8 mouse cellular contexts compared by ENCODE assay signal in the genomic region with DNA sequence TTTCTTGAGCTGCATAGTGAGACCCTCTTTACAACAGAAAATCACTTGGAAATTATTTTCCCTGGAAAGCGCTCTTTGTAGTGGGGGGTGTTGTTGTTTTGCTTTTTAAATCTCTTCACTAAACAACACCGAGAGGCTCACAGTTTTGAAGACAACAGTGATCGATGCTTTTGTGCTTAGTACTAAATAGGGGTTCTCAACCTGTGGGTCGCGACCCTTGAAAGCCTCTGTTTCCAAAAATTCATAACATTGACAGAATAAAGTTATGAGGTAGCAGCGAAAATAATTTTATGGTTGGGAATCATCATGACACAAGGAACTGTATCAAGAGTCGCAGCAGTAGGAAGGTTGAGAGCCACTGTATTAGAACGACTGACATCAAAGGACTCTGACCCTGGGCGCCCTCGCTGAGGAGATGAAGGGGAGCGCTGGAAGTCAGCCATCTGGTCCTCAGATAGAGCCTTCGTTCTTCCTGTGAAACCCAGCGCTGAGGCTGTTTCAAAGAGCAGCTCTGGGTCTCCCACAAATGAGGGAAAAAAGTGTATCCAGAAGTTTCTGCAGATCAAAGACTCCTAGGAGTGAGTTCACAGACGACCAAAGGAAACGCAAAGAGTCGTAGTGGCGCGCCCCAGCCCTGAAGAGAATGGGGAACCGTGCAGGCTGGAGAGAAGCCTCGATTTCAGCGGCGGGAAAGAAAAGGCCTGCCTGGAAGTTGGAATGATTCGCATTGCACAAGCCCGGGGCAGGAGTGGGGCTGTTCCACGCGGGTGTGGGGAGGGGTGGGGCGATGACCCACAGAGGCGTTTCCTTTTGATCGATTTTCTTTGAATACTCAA. TPM values are rescaled to one million over a fixed set of nuclear protein-coding genes. Genes with fewer than 3 reads are reported as not detected.
DNase-seq lines count a peak whose midpoint lies in the region; ATAC-seq and TF ChIP-seq lines count a peak whose summit lies in the region.

No protein-coding gene starts in this region.

- in situ Hi-C loops in ES-E14 (cut with MboI; ENCODE audit: low sequenced_read_pairs in 2 of 2, unreplicated experiment in 2 of 2), result no loop called here

- H3K27ac ChIP-seq in ES-E14 (ENCODE audit: insufficient read depth, low read depth, low read length, poor library complexity, severe bottlenecking), result no peak overlapping the region
- no peak overlapping the region for H3K27ac ChIP-seq in hindbrain, embryonic 11.5 days (ENCODE audit: low read depth, low read length)
- no peak overlapping the region for H3K27ac ChIP-seq in liver, embryonic 12.5 days
- H3K27ac ChIP-seq in neural tube, embryonic 12.5 days, result no peak overlapping the region
- H3K27ac ChIP-seq in left cerebral cortex, adult 2 months, result no peak overlapping the region

- peak; percentile 27 for DNase-seq in ES-E14 (ENCODE audit: low read depth, low spot score)
- DNase-seq in hindbrain, embryonic 11.5 days (ENCODE audit: low spot score), result peak; percentile 39
- DNase-seq in cerebellum, adult 9-10 months, result no peak
- DNase-seq in left cerebral cortex, adult 2 months (ENCODE audit: extremely low spot score in 1 of 2, low spot score in 2 of 2), result no peak
- no peak for DNase-seq in left cerebral cortex, adult 8-10 months (ENCODE audit: low spot score in 2 of 2)

- no peak overlapping the region for H3K4me2 ChIP-seq in hindbrain, embryonic 11.5 days (replicated peaks; ENCODE audit: low read depth, low read length)
- H3K4me2 ChIP-seq in liver, embryonic 12.5 days, result peak overlapping the region; percentile 59
- peak overlapping the region; percentile 45 for H3K4me2 ChIP-seq in neural tube, embryonic 12.5 days (replicated peaks)

- H3K36me3 ChIP-seq in ES-E14 (ENCODE audit: control insufficient read depth, insufficient read depth, low read length, poor library complexity, severe bottlenecking), result no peaks in the 10 kb centered on the region
- no peaks in the 10 kb centered on the region for H3K36me3 ChIP-seq in hindbrain, embryonic 11.5 days (ENCODE audit: control insufficient read depth, insufficient read depth, low read length)
- no peaks in the 10 kb centered on the region for H3K36me3 ChIP-seq in liver, embryonic 12.5 days
- no peaks in the 10 kb centered on the region for H3K36me3 ChIP-seq in neural tube, embryonic 12.5 days

- WGBS in hindbrain, embryonic 11.5 days, result 19% methylated on average over 29 of the region's 29 CpGs
- 13% methylated on average over 29 of the region's 29 CpGs for WGBS in liver, embryonic 12.5 days (ENCODE audit: insufficient replicate concordance)
- WGBS in neural tube, embryonic 12.5 days, result 20% methylated on average over 29 of the region's 29 CpGs

- H3K4me3 ChIP-seq in ES-E14 (ENCODE audit: insufficient read depth in 1 of 2, low read depth in 1 of 2, low read length in 2 of 2, poor library complexity in 1 of 2, severe bottlenecking in 1 of 2), result peak overlapping the region in 1 of 2 experiments; percentile 60; a peak in 3 of 4 replicates
- no peak overlapping the region for H3K4me3 ChIP-seq in hindbrain, embryonic 11.5 days (ENCODE audit: low read depth, low read length)
- H3K4me3 ChIP-seq in liver, embryonic 12.5 days, result 0 out of 2 replicates have a peak overlapping the region, but pooled peaks have one; percentile 2
- no peak overlapping the region for H3K4me3 ChIP-seq in neural tube, embryonic 12.5 days
- no peak overlapping the region for H3K4me3 ChIP-seq in left cerebral cortex, adult 2 months

- ATAC-seq in common myeloid progenitor, adult 5-6 weeks (replicated peaks; ENCODE audit: low read depth, poor library complexity, severe bottlenecking), result peak; percentile 50
- ATAC-seq in hindbrain, embryonic 11.5 days (ENCODE audit: low FRiP score), result no peak
- ATAC-seq in liver, embryonic 12.5 days, result no peak
- no peak for ATAC-seq in neural tube, embryonic 12.5 days (ENCODE audit: low FRiP score, low read depth)

- H3K9me3 ChIP-seq in ES-E14 (ENCODE audit: control insufficient read depth, insufficient read depth, low read depth, low read length), result no peaks in the 10 kb centered on the region
- no peaks in the 10 kb centered on the region for H3K9me3 ChIP-seq in hindbrain, embryonic 11.5 days (ENCODE audit: control insufficient read depth, low read length)
- no peaks in the 10 kb centered on the region for H3K9me3 ChIP-seq in liver, embryonic 12.5 days (replicated peaks)
- H3K9me3 ChIP-seq in neural tube, embryonic 12.5 days, result no peaks in the 10 kb centered on the region

- H3K9ac ChIP-seq in ES-E14 (ENCODE audit: insufficient read depth, low read depth, low read length, poor library complexity, severe bottlenecking), result no peak overlapping the region
- 0 out of 2 replicates have a peak overlapping the region, but pooled peaks have one; percentile 4 for H3K9ac ChIP-seq in hindbrain, embryonic 11.5 days (ENCODE audit: low read depth, low read length)
- H3K9ac ChIP-seq in liver, embryonic 12.5 days, result peak overlapping the region; percentile 17; the same call in 1 of the 2 replicates
- no peak overlapping the region for H3K9ac ChIP-seq in neural tube, embryonic 12.5 days

- no peaks in the 10 kb centered on the region; the same call in 1 of the 2 replicates for H3K27me3 ChIP-seq in hindbrain, embryonic 11.5 days (ENCODE audit: control insufficient read depth, insufficient read depth, low read length)
- no peaks in the 10 kb centered on the region for H3K27me3 ChIP-seq in liver, embryonic 12.5 days (replicated peaks)
- H3K27me3 ChIP-seq in neural tube, embryonic 12.5 days (replicated peaks), result no peaks in the 10 kb centered on the region

- intact Hi-C loops in left cerebral cortex, adult 2 months (cut with DNase I), result no loop called here

- peaks cover 0 to 5% of the 10 kb centered on the region in 2 experiments; a peak in 1 of 4 replicates for H3K4me1 ChIP-seq in ES-E14 (ENCODE audit: control insufficient read depth in 2 of 2, insufficient read depth in 2 of 2, low read length in 2 of 2, poor library complexity in 1 of 2)
- H3K4me1 ChIP-seq in hindbrain, embryonic 11.5 days (replicated peaks; ENCODE audit: control insufficient read depth, insufficient read depth, low read length), result 0 out of 2 replicates have a peak, but pooled peaks cover 4% of the 10 kb centered on the region
- peaks cover 5% of the 10 kb centered on the region; the same call in 1 of the 2 replicates for H3K4me1 ChIP-seq in liver, embryonic 12.5 days
- H3K4me1 ChIP-seq in neural tube, embryonic 12.5 days, result no peaks in the 10 kb centered on the region

- no peak for TF ChIP-seq CTCF in left cerebral cortex, adult 2 months (IDR thresholded peaks at IDR 0.05)

TF ChIP-seq in ES-E14, 5 proteins besides CTCF, POLR2A, EP300 and RAD21:
- TF ChIP-seq CHD2 (IDR thresholded peaks at IDR 0.05; ENCODE audit: low read depth, low read length) (peak; percentile 97), ZNF384 (IDR thresholded peaks at IDR 0.05; ENCODE audit: low read depth, low read length) (peak; percentile 59; the same call in 1 of the 2 replicates), MAFK (IDR thresholded peaks at IDR 0.05; ENCODE audit: insufficient read depth, low read depth, low read length) (no peak)

RNA-seq across cellular contexts. Expression of a gene that starts 37.3 kb away (rescaled TPM):
- 7.3 and 8.5 TPM in 2 replicates for total RNA-seq in ES-E14 (2012; rRNA removed)
- 8.5 and 9.5 TPM in 2 replicates for total RNA-seq in common myeloid progenitor, adult 5-6 weeks (2017)
- polyA plus RNA-seq in hindbrain, embryonic 11.5 days (2014; fragmentation: Nextera tagmentation; extraction: Ambion mirVana), result 6.4 and 6.5 TPM in 2 replicates
- 1.8 and 2.0 TPM in 2 replicates for polyA plus RNA-seq in liver, embryonic 12.5 days (2016; fragmentation: Nextera tagmentation; extraction: Ambion mirVana)
- 5.1 and 5.9 TPM in 2 replicates for polyA plus RNA-seq in neural tube, embryonic 12.5 days (2016; fragmentation: Nextera tagmentation; extraction: Ambion mirVana)
- 1 to 10 TPM; 4.9 to 6.7 TPM for total RNA-seq in left cerebral cortex, adult 2 months (2021)
- total RNA-seq in left cerebral cortex, adult 8-10 months (2022), result 1 to 10 TPM; 5.5 to 6.5 (median 5.7) TPM

Comparison
In these comparisons a context has a peak if more than half of its experiments do, and no peak if none do; other contexts are left out.
1. DNase-seq: peak in ES-E14 (single experiment) and hindbrain, embryonic 11.5 days (single experiment); none in cerebellum, adult 9-10 months (single experiment), left cerebral cortex, adult 2 months (0 of 2) and left cerebral cortex, adult 8-10 months (0 of 2).
2. H3K9ac ChIP-seq: peak in hindbrain, embryonic 11.5 days (single experiment) and liver, embryonic 12.5 days (single experiment); none in ES-E14 (single experiment) and neural tube, embryonic 12.5 days (single experiment).